Mouse (Mus musculus) forebrain, embryonic 14.5 days (tissue): ENCODE measurements at regions not wholly inside any gene's neighbourhood (a gene's known extent, or its start where the extent isn't known, plus 50 kb on each side); places are given as distances from the start of the nearest gene placed in this dataset.
A peak's percentile ranks its signal among the peaks of the same experiment; 100 is the strongest.

Source experiments
- ATAC-seq: fragments of 200-750 bp; cut with Nextera tagmentation; 2 replicates; pipeline ENCODE4 v1.8.0; 2017; ENCODE audit warnings: mild to moderate bottlenecking, moderate library complexity
- DNase-seq: peaks from one replicate; pipeline ENCODE4 v3.0.0-alpha.2; 2015; ENCODE audit warnings: low spot score
- H3K27ac ChIP-seq: fragments of 300-500 bp; sonication (generic); 2 replicates; pipeline ENCODE4 v1.5.1; 2014; ENCODE audit warnings: low read depth, mild to moderate bottlenecking, control low read depth, low read length, moderate library complexity
- H3K27me3 ChIP-seq: fragments of 300-500 bp; sonication (generic); replicated peaks from 2 replicates; pipeline ENCODE4 v1.6.1; 2014; ENCODE audit warnings: low read length, control low read depth, mixed read lengths; ENCODE audit not compliant: control insufficient read depth, insufficient read depth
- H3K36me3 ChIP-seq: fragments of 300-500 bp; sonication (generic); 2 replicates; pipeline ENCODE4 v1.6.1; 2014; ENCODE audit warnings: low read length, control low read depth; ENCODE audit not compliant: control insufficient read depth, insufficient read depth
- H3K4me1 ChIP-seq: fragments of 300-500 bp; sonication (generic); 2 replicates; pipeline ENCODE4 v1.6.1; 2014; ENCODE audit warnings: antibody characterized with exemption, low read length, control low read depth; ENCODE audit not compliant: control insufficient read depth, insufficient read depth
- H3K4me2 ChIP-seq: fragments of 300-500 bp; sonication (generic); 2 replicates; pipeline ENCODE4 v1.6.1; 2014; ENCODE audit warnings: mild to moderate bottlenecking, control low read depth, low read length
- H3K4me3 ChIP-seq: fragments of 300-500 bp; sonication (generic); 2 replicates; pipeline ENCODE4 v1.5.1; 2014; ENCODE audit warnings: low read depth, low read length, control low read depth
- H3K9ac ChIP-seq: fragments of 300-500 bp; sonication (generic); 2 replicates; pipeline ENCODE4 v1.6.1; 2014; ENCODE audit warnings: mild to moderate bottlenecking, low read length, control low read depth, moderate library complexity
- H3K9me3 ChIP-seq: fragments of 300-500 bp; sonication (generic); replicated peaks from 2 replicates; pipeline ENCODE4 v1.6.1; 2016; ENCODE audit warnings: low read length, control low read depth, mixed read lengths; ENCODE audit not compliant: control insufficient read depth
- WGBS: fragments of 180-500 bp; shearing (Covaris S2); extraction: QIAGEN DNeasy Blood & Tissue Kit; methylation state at CpG from one replicate; pipeline ENCODE4 v1.1.7; 2014; 5-methylcytosine and 5-hydroxymethylcytosine counted together

DNA sequence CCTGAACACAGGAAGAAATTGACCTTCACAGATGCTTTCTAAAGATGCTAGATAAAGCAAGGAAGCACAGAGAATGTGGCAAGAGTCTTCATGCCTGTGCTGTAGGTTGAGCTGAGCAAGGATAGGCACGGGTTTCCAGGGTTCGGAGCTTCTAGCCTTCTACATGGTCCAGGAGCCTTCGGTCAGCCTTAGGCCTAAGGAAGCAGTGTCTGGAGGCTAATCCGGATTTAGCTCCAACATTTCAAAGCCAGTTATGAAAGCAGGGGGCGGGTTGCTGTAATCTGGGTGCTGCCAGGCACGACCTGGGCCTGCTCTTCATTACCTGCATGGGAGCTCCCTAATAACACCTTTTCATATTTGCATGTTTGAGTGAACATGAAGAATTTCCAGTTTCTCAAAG lies 97.5 kb upstream of the Gls start:
- ATAC-seq, result no peak
- H3K9me3 ChIP-seq, result no peaks in the 10 kb centered on the region
- H3K9ac ChIP-seq, result no peak overlapping the region
- no peak overlapping the region for H3K27ac ChIP-seq
- 71% methylated on average over 6 of the region's 6 CpGs for WGBS
- DNase-seq, result no peak
- no peaks in the 10 kb centered on the region for H3K36me3 ChIP-seq
- H3K4me3 ChIP-seq, result no peak overlapping the region
- H3K4me1 ChIP-seq, result no peaks in the 10 kb centered on the region
- no peak overlapping the region for H3K4me2 ChIP-seq
- H3K27me3 ChIP-seq, result no peaks in the 10 kb centered on the region

DNA sequence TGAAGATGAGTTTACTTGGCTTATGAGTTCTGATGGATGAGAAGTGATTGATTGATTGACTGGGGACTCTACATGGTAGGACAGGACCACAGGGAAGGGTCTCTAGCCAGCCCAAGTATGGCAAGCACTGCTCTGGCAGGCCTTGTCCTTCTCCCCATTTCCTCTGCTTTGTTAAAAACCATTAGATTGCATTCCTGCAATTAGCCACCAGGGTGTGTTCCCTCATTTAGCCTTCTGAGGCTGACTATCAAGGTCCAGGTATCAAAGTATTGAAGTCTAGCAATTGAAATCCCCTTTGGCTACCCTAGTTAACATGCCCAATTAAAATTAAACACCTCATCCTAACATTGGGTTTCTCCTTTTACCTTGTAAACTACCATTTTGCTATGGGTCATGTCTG lies 95.5 kb upstream of the Gls start:
- no peaks in the 10 kb centered on the region for H3K27me3 ChIP-seq
- no peaks in the 10 kb centered on the region for H3K36me3 ChIP-seq
- no peak overlapping the region for H3K27ac ChIP-seq
- no peaks in the 10 kb centered on the region for H3K4me1 ChIP-seq
- H3K4me2 ChIP-seq, result no peak overlapping the region
- H3K4me3 ChIP-seq, result no peak overlapping the region
- ATAC-seq (no peak), DNase-seq (no peak)
- H3K9ac ChIP-seq, result no peak overlapping the region
- no peaks in the 10 kb centered on the region for H3K9me3 ChIP-seq

DNA sequence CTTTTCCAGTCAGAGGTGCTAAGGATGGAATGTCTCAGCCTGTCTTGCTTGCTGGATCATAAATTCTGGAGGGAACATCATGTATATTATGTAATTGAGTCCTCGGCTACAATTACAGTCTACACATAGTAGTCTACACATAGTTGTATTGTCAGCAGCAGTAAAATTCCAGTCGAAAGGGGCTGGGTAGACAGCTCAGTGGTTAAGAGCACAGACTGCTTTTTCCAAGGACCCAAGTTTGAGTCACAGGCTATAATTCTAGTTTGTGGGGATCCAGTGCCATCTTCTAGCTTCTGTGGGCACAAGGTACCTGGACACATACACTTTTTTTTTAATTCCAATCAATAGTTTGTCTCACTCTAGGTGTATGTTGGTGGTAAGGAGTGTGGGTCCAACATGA lies 91.3 kb upstream of the Gls start:
- H3K9me3 ChIP-seq, result no peaks in the 10 kb centered on the region

DNA sequence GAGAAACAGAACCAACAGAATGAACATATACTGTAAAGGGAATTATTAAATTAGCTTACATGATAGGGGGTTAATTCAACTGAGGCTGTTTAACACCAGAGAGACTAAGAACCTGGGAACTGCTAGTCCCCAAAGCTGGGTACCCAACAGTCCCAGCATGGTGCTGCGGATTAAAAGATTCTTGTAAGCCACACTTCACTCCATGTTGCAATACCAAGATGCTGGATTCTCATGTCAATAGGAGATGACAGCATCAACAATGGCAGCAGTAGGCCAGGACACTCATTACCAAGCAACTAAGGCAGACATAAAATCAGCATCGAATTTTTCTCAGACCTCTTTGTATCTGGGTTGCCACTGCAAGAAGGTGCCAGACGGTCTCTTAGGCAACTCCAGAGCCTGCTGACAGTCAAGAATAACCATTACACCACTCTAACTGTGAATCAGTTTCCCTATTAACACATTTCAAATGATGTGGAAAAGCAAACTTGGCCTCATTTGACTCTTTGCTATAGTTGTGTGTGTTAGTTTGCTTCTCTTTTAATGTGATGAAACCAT lies 79.1 kb upstream of the Gls start:
- ATAC-seq (peak; percentile 74), DNase-seq (peak; percentile 66)
- no peak overlapping the region for H3K4me3 ChIP-seq
- no peak overlapping the region for H3K9ac ChIP-seq
- no peak overlapping the region for H3K4me2 ChIP-seq
- peaks cover under 1% of the 10 kb centered on the region; the same call in 1 of the 2 replicates for H3K4me1 ChIP-seq
- no peak overlapping the region for H3K27ac ChIP-seq
- H3K27me3 ChIP-seq, result no peaks in the 10 kb centered on the region
- no peaks in the 10 kb centered on the region for H3K9me3 ChIP-seq
- no peaks in the 10 kb centered on the region for H3K36me3 ChIP-seq
- 47% methylated on average over 3 of the region's 3 CpGs for WGBS

More for the DNA sequence above, 91.3 kb upstream of the Gls start:
- Histone ChIP-seq H3K4me3 (no peak overlapping the region), H3K36me3 (no peaks in the 10 kb centered on the region), H3K27ac (no peak overlapping the region), H3K9ac (no peak overlapping the region), H3K27me3 (no peaks in the 10 kb centered on the region), H3K4me2 (no peak overlapping the region), H3K4me1 (no peaks in the 10 kb centered on the region)
- DNase-seq (no peak), ATAC-seq (no peak)
- 93% methylated on average over 2 of the region's 2 CpGs for WGBS

DNA sequence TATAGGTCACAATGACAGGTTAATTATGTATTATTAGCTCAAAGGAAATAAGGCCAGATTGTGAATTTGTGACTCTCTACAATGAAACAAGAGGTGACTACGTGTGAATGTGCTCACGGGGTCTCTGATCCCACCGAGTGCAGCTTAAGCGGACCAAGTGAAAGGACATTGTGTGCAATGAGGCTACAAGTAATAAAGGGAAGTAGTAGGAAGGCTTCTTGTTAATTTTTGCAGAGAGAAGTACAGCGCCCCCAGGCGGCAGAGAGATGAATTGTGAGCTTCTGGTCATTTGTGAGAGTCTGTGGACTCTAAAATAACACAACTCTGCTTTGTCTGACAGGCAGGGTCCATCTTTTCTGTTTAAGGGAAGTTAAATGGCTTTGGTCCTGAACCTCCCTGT lies 73.9 kb upstream of the Gls start:
- no peak overlapping the region for H3K4me2 ChIP-seq
- H3K9me3 ChIP-seq, result no peaks in the 10 kb centered on the region
- ATAC-seq, result peak; percentile 45; the same call in 1 of the 2 replicates
- WGBS, result 7% methylated on average over 6 of the region's 6 CpGs
- H3K4me3 ChIP-seq, result no peak overlapping the region
- H3K27me3 ChIP-seq, result no peaks in the 10 kb centered on the region
- peak; percentile 74 for DNase-seq
- H3K4me1 ChIP-seq, result peaks cover 3% of the 10 kb centered on the region; the same call in 1 of the 2 replicates
- no peak overlapping the region for H3K9ac ChIP-seq
- no peak overlapping the region for H3K27ac ChIP-seq
- H3K36me3 ChIP-seq, result no peaks in the 10 kb centered on the region

DNA sequence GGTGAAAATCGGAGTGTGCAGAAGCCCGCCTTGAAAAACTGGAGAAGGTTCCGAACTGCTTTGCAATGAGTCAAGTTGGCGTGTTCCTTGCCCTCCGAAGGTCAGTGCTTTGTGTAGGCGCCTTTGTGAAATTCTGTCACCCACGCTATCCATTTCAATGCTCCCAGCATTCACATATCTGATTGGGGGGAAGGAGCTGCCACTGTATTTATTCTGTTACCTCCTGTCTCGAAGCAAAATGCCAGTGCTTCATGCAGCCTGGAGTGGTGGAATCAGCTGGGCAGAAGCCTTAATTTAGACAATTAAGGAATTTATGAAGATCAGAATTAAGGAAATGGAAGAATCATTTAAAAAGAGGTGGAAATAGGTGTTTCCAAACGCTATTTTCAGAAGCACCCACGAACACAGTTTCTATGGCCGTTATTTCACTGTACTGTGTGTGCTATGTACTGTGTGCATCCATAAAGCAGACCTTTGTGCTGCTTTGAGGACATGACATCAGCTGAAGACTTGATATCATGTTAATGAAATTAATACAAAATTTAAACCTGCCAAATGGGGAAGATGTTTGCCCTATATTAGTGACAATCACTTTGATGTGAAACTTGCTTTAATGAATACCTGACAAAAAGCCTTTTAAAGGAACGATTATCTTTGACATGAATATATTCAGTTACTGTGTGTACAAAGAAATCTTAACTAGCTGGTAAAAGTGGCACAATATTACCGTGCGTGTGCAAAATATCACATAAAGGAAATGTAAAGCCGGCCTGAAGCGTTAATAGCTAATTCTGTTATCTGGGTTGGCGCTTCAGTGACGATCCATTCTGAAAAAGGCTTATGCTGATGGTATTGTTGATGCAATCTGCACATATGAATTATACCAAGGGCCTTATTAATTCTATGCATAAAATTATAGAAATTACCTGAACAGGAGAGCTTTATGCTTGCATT lies 72.9 kb upstream of the Gls start:
- Histone ChIP-seq H3K27me3 (no peaks in the 10 kb centered on the region), H3K9ac (no peak overlapping the region), H3K36me3 (no peaks in the 10 kb centered on the region), H3K27ac (peak overlapping the region; percentile 27; the same call in 1 of the 2 replicates), H3K4me3 (no peak overlapping the region), H3K4me1 (peaks cover 3% of the 10 kb centered on the region; the same call in 1 of the 2 replicates), H3K4me2 (no peak overlapping the region), H3K9me3 (no peaks in the 10 kb centered on the region)
- 31% methylated on average over 18 of the region's 18 CpGs for WGBS
- peak; percentile 62 for ATAC-seq
- DNase-seq, result peak; percentile 60

DNA sequence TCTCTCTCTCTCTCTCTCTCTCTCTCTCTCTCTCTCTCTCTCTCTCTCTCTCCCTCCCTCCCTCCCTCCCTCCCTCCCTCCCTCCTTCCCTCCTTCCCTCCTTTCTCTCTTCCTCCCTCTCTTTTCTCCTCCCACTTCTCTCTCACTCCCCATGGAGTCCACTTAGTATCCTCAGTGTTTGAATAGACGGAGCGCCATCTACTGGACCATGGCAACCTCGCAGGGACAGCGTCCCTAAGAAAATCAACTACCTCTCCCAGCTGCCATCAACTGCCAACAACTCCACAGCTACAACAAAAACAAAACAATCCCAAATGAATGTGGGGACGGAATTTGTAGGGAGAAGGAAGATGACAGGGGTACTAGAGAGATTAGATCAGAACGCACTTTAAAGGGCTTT lies 69.5 kb upstream of the Gls start:
- 5% methylated on average over 6 of the region's 6 CpGs for WGBS
- Histone ChIP-seq H3K36me3 (no peaks in the 10 kb centered on the region), H3K27me3 (no peaks in the 10 kb centered on the region), H3K4me1 (peaks cover 3% of the 10 kb centered on the region; the same call in 1 of the 2 replicates), H3K4me3 (no peak overlapping the region), H3K4me2 (no peak overlapping the region), H3K27ac (no peak overlapping the region), H3K9me3 (no peaks in the 10 kb centered on the region), H3K9ac (no peak overlapping the region)
- peak; percentile 83 for DNase-seq
- peak; percentile 49; the same call in 1 of the 2 replicates for ATAC-seq

DNA sequence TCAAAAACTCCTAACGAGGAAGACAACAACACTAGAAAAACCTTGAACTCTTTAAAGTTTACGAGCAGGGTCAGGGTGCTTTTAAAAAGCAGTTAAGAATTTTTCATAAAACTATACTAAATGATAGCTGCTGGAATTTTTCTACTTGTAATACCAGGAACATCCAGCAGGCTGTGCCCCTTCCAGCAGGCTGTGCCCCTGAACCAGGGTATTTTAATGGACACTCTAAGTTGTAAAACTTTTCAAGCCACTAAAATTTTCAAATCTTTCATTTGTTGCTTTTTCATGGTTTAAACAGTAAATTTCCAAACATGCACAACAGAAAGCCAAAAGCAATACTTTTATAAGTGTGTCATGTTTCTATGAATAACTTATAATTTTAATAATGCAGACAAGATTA lies 68.2 kb upstream of the Gls start:
- no peak overlapping the region for H3K27ac ChIP-seq
- no peaks in the 10 kb centered on the region for H3K4me1 ChIP-seq
- ATAC-seq (no peak), DNase-seq (peak; percentile 45)
- no peaks in the 10 kb centered on the region for H3K9me3 ChIP-seq
- no peaks in the 10 kb centered on the region for H3K36me3 ChIP-seq
- H3K27me3 ChIP-seq, result no peaks in the 10 kb centered on the region
- H3K9ac ChIP-seq, result no peak overlapping the region
- H3K4me2 ChIP-seq, result no peak overlapping the region
- WGBS, result 63% methylated on average over 2 of the region's 2 CpGs
- no peak overlapping the region for H3K4me3 ChIP-seq

DNA sequence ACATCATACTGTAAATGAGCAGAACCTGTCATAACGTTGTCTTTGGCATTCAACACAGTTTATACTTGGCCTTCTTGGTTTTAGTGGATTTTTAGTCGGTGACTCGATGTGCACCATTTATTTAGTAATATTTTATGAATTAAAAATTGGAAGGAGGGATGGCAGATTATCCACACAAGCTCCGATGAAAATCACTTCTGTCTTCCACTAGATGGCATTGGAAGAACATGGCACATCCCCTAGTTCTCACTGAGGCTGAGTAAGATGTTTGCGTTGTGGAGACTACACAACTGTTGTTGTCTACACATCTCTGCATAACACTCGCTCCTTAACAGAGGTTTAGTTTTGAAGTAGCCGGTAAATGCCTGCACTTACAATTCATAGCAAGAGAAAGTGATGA lies 66.5 kb upstream of the Gls start:
- 76% methylated on average over 7 of the region's 7 CpGs for WGBS
- Histone ChIP-seq H3K9ac (no peak overlapping the region), H3K4me1 (no peaks in the 10 kb centered on the region), H3K4me3 (no peak overlapping the region), H3K36me3 (no peaks in the 10 kb centered on the region), H3K27ac (no peak overlapping the region), H3K27me3 (no peaks in the 10 kb centered on the region), H3K4me2 (no peak overlapping the region), H3K9me3 (no peaks in the 10 kb centered on the region)
- peak; percentile 58 for DNase-seq
- peak; percentile 49; the same call in 1 of the 2 replicates for ATAC-seq
